Mouse (Mus musculus): ENCODE results near the gene Rfx4. TPM values are rescaled to one million over a fixed set of nuclear protein-coding genes. Genes with fewer than 3 reads are reported as not detected.

The Rfx4 gene
- total RNA-seq, 2 experiments from 2014 or later: 0.39 to 0.51 TPM

DNA sequence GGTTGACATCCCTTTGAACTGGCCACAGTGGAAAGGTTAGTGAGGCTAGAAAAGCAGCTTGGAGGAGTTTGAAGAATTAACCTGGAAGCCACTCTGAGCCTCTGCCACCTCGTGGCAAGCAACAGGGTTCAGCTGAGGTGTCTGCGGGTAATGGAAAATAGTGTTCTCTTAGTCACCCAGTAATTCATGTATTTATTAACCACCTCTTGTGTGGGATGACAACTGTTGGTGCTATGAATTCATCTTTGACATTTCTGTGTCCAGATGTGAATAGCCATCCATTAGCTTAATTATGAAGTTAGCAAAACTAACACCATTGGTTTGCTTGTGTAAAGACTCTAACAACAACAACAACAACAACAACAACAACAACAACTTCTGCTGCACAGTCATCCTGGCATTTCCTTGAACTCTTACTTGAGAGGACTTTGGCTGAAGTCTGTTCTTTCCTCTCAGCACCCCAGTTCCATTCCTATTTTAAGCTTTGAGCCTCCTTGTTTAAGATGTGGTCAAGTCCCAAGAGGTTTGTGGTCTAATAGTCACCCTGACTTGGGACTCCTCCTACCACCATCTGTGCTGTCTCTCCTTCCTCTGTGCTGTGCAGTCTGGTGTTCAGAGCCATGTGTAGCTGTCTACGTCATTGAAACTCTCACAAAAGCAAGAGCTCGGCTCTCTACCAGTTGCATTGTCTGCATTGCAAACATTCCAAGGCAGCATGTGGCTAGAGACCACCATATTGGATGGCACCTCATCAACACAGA is 60.0 kb downstream of the Rfx4 start:
- no peak for DNase-seq

GRCm38 (mm10) chr10:84817086-84817869 is 61.4 kb downstream of the Rfx4 start:
- DNase-seq: peak; percentile 65

GRCm38 (mm10) chr10:84819669-84820068 is 63.8 kb downstream of the Rfx4 start:
- no peak for DNase-seq

- DNase-seq: no peak
Measured at GRCm38 (mm10) chr10:84820230-84820629, 64.4 kb downstream of the Rfx4 start.

GRCm38 (mm10) chr10:84822741-84823151 is 66.9 kb downstream of the Rfx4 start:
- DNase-seq: no peak

GRCm38 (mm10) chr10:84823621-84824020 is 67.8 kb downstream of the Rfx4 start:
- peak; percentile 39 for DNase-seq

- no peak for DNase-seq
Measured at GRCm38 (mm10) chr10:84829009-84829408, 73.1 kb downstream of the Rfx4 start.

- DNase-seq: peak; percentile 35
Measured at GRCm38 (mm10) chr10:84835596-84835995, 79.7 kb downstream of the Rfx4 start.

GRCm38 (mm10) chr10:84836104-84836503 is 80.2 kb downstream of the Rfx4 start:
- DNase-seq: peak; percentile 51

- DNase-seq: no peak
Measured at GRCm38 (mm10) chr10:84837355-84837754, 81.5 kb downstream of the Rfx4 start.

DNA sequence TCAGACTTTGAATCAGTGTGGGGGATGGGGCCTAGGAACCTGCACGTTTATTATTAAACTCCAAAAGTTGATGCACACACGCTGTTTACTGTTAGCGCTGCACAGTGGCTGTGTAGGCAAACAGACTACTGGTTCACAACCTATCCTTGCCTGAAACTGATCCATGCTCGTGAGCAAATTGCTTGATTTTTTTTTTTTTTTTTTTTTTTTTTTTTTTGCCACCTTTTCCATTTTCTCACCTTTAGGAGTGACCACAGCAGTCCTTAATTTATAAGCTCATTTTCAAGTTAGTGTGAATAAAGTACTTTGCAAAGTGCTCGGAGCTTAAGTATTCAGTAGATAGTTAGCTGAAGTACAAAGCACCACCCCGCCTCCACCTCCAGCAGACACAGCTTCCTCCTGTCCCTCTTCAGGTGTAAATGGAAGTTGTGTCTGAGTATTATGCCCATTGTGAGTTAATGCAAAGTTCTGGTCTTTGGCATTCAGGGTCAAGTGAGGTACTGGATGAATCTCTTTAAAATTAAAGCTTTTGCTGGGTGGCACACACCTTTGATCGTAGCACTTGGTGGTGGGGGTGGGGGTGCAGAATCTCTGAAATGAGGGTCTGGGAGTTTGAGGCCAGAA is 83.1 kb downstream of the Rfx4 start:
- no peak for DNase-seq

- DNase-seq: no peak
Measured at GRCm38 (mm10) chr10:84846638-84847037, 90.8 kb downstream of the Rfx4 start.

GRCm38 (mm10) chr10:84851981-84852979 is 96.4 kb downstream of the Rfx4 start:
- peak; percentile 92 for DNase-seq

GRCm38 (mm10) chr10:84854059-84854458 is 98.2 kb downstream of the Rfx4 start:
- no peak for DNase-seq

DNA sequence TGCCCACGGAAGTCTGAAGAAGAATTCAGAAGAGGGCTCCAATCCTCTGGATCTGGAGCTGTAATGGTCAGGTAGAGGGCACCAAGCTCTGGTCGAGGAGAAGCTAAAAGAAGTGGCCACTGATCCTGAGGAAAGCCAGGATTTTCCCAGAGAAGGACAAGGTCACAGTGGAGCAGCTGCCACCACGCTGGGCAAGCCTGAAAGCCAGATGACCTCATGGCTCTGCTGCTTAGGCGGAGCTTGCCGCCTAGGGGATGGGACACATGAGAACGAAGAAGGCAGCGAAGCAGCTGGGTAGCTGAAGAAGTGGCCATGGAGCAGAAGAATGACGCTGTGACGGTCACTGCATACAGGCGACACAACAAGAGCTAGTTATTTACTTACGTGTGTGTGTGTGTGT is 99.6 kb downstream of the Rfx4 start:
- DNase-seq: peak; percentile 44

DNA sequence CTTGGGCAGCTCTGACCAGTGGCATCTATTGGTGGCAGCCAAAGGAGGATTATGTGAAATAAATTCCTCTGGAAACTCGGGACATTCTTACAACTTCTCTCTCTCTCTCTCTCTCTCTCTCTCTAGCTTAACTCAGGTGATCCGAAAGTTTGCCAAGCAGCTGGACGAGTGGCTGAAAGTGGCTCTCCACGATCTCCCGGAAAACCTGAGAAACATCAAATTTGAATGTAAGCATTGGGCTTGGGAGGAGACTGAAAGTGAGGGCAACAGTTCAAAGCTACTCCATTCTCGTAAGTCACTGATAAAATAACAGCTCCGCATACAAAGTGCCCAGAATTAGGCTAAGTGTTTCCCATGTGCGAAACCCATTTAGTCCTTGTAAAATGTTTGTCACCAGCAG is 102.5 kb downstream of the Rfx4 start:
- no peak for DNase-seq

GRCm38 (mm10) chr10:84858806-84859496 is 103.1 kb downstream of the Rfx4 start:
- no peak for DNase-seq

- DNase-seq: no peak
Measured at GRCm38 (mm10) chr10:84859556-84860380, 103.9 kb downstream of the Rfx4 start.

DNA sequence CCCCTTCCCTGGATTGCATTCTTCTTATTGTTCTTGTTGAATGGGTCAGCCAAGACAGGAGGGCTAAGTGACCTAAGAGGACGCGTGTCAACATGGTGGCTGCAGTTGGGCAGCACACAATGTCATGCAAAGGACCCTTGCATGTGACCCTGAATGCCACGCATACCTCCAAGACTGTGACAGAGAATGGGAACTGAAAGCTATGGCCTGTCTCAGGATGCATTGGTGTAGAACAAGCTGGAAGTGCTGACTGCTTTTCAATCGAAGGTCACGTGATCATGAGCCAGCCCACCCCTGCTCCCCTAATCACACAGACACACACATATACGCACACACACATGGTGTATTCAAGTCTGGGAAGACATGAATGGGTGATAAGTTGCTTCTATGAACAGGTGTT is 107.6 kb downstream of the Rfx4 start:
- DNase-seq: no peak

- no peak for DNase-seq
Measured at GRCm38 (mm10) chr10:84867577-84867976, 111.7 kb downstream of the Rfx4 start.
